Mouse (Mus musculus): ENCODE data around the gene Zbtb16. TPM values are rescaled to one million over a fixed set of nuclear protein-coding genes. Genes with fewer than 3 reads are reported as not detected.

Gene Zbtb16
- total and polyA plus RNA-seq, 3 experiments: 0.34 to 3.0 (median 0.90) TPM

DNA sequence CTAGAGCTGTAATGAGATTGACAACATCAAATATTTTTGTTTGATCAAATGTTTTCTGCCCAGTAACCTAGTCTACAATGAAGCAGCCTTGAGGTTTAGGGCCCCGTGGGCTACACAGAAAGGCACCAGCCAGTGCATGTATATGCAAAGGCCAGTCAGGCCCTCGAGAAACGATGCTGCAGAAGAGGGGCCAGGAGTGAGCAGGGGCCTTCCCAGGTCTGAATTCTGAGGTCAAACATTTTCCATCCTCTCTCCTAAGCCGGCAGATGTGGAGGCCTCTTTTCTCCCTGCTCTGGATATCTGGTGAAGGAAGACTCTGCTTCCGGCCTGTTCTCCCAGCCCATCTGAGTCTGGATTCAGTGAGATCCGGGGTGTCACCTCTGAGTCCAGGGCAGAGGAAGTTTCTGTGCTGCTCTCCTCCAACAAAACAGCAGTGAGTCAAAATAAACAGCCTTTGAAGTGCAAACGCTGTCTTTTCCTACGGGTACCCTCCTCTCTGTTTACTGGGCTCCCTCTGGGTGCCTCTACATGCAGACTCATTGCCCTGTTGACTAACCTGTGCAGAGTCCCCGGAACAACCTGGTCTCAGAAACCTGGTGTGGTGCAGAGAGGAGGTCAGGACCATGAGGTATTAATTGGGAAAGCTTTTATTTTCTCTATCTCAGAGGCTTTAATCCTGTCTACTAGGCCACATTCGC, 24.0 kb upstream of the Zbtb16 start:
- no peaks in the 10 kb centered on the region for H3K79me2 ChIP-seq (replicated peaks; ENCODE audit: control insufficient read depth, extremely low read depth, insufficient read depth, poor library complexity, severe bottlenecking)
- H3K9ac ChIP-seq (ENCODE audit: insufficient read depth, low read depth): 0 out of 2 replicates have a peak overlapping the region, but pooled peaks have one; percentile 17
- H3K27me3 ChIP-seq (replicated peaks): peaks cover 27% of the 10 kb centered on the region
- peak; percentile 17 for DNase-seq (ENCODE audit: extremely low read depth)
- H3K4me1 ChIP-seq (ENCODE audit: control insufficient read depth in 1 of 2, insufficient read depth in 2 of 2): peaks cover 12 to 42% of the 10 kb centered on the region in 2 experiments
- H3K9me3 ChIP-seq (replicated peaks; ENCODE audit: low read length): no peaks in the 10 kb centered on the region
- H3K4me3 ChIP-seq (replicated peaks in 1 of 3; ENCODE audit: low read depth in 2 of 3, low read length in 2 of 3, poor library complexity in 1 of 3): no peak overlapping the region
- peak overlapping the region; percentile 47 for H3K27ac ChIP-seq (ENCODE audit: insufficient read depth, low read depth)
- in situ Hi-C loops (cut with MboI; ENCODE audit: low pct_ligation_motif_present, low pct_unique_long_range_greater_than_20kb, low sequenced_read_pairs): loop anchor here (5.0 kb wide), 1 partner anchor 213 kb away; no protein-coding TSS in a partner anchor
- dilution Hi-C loops (cut with MboI; ENCODE audit: extremely low pct_ligation_motif_present, extremely low pct_unique_long_range_greater_than_20kb, low sequenced_read_pairs): no loop called here
- H3K4me2 ChIP-seq (ENCODE audit: insufficient read depth, low read depth, poor library complexity, severe bottlenecking): peak overlapping the region; percentile 31
- TF ChIP-seq TCF12 (IDR thresholded peaks at IDR 0.05; ENCODE audit: low read depth, low read length) (peak; percentile 62; the same call in 1 of the 2 replicates), MEF2A (IDR thresholded peaks at IDR 0.05; ENCODE audit: borderline replicate concordance, low read depth, low read length) (0 out of 2 replicates have a peak, but pooled peaks have one; percentile 9), EP300 (IDR thresholded peaks at IDR 0.05; ENCODE audit: low read length) (peak; percentile 40; the same call in 1 of the 2 replicates), MAZ (IDR thresholded peaks at IDR 0.05; ENCODE audit: low read depth, low read length) (0 out of 2 replicates have a peak, but pooled peaks have one; percentile 30), MAX (IDR thresholded peaks at IDR 0.05; ENCODE audit: low read length) (0 out of 2 replicates have a peak, but pooled peaks have one; percentile 8), IRF4 (IDR thresholded peaks at IDR 0.05; ENCODE audit: low read depth, low read length) (peak; percentile 66; the same call in 1 of the 2 replicates), JUN (IDR thresholded peaks at IDR 0.05; ENCODE audit: insufficient read depth, low read depth, low read length) (no peak), NELFE (IDR thresholded peaks at IDR 0.05; ENCODE audit: low read depth, low read length) (peak; percentile 31; the same call in 1 of the 2 replicates), CTCF (conservative IDR thresholded peaks at IDR 0.05 in 1 of 2, IDR thresholded peaks at IDR 0.05 in 1 of 2; ENCODE audit: low read depth in 2 of 2, low read length in 2 of 2) (no peak)
- H3K36me3 ChIP-seq (replicated peaks in 1 of 2; ENCODE audit: control insufficient read depth in 1 of 2, insufficient read depth in 1 of 2, low read length in 1 of 2): no peaks in the 10 kb centered on the region

DNA sequence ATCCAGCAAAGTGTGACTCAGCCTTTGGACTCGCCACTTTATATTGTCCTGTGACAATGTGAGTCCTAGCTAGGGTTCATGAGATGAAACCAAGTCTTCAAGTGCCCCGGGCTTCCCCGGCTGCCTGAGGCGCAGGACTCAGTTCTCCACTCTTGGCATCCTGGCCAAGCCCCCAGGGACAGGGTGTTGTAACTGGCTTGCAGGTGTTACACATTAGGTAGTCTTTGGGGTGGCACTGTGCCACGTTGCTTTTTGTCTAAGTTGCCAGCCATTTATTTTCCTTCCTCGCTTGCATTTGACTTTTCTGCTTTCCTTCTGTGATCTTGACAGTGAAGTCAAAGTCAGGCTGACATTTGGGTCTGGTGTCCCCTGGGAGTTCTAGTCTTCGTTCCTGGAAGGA, 21.9 kb upstream of the Zbtb16 start:
- Histone ChIP-seq H3K79me2 (replicated peaks; ENCODE audit: control insufficient read depth, extremely low read depth, insufficient read depth, poor library complexity, severe bottlenecking) (no peaks in the 10 kb centered on the region), H3K9me3 (replicated peaks; ENCODE audit: low read length) (no peaks in the 10 kb centered on the region), H3K4me2 (ENCODE audit: insufficient read depth, low read depth, poor library complexity, severe bottlenecking) (no peak overlapping the region), H3K27me3 (replicated peaks) (peaks cover 14% of the 10 kb centered on the region), H3K27ac (ENCODE audit: insufficient read depth, low read depth) (no peak overlapping the region), H3K4me1 (ENCODE audit: control insufficient read depth in 1 of 2, insufficient read depth in 2 of 2) (peaks cover 21 to 53% of the 10 kb centered on the region in 2 experiments), H3K36me3 (replicated peaks in 1 of 2; ENCODE audit: control insufficient read depth in 1 of 2, insufficient read depth in 1 of 2, low read length in 1 of 2) (no peaks in the 10 kb centered on the region), H3K4me3 (replicated peaks in 1 of 3; ENCODE audit: low read depth in 2 of 3, low read length in 2 of 3, poor library complexity in 1 of 3) (no peak overlapping the region), H3K9ac (ENCODE audit: insufficient read depth, low read depth) (no peak overlapping the region)
- TF ChIP-seq EP300 (IDR thresholded peaks at IDR 0.05; ENCODE audit: low read length): peak; percentile 19; the same call in 1 of the 2 replicates
- TF ChIP-seq TCF12 (IDR thresholded peaks at IDR 0.05; ENCODE audit: low read depth, low read length): peak; percentile 42; the same call in 1 of the 2 replicates
- TF ChIP-seq ETS1 (conservative IDR thresholded peaks at IDR 0.05; ENCODE audit: low read depth, low read length): no peak
- dilution Hi-C loops (cut with MboI; ENCODE audit: extremely low pct_ligation_motif_present, extremely low pct_unique_long_range_greater_than_20kb, low sequenced_read_pairs): no loop called here
- in situ Hi-C loops (cut with MboI; ENCODE audit: low pct_ligation_motif_present, low pct_unique_long_range_greater_than_20kb, low sequenced_read_pairs): no loop called here
- DNase-seq (ENCODE audit: extremely low read depth): peak; percentile 24

GRCm38 (mm10) chr9:48856240-48856639, 20.2 kb upstream of the Zbtb16 start:
- in situ Hi-C loops (cut with MboI; ENCODE audit: low pct_ligation_motif_present, low pct_unique_long_range_greater_than_20kb, low sequenced_read_pairs): no loop called here
- H3K79me2 ChIP-seq (replicated peaks; ENCODE audit: control insufficient read depth, extremely low read depth, insufficient read depth, poor library complexity, severe bottlenecking): no peaks in the 10 kb centered on the region
- H3K27me3 ChIP-seq (replicated peaks): peaks cover under 1% of the 10 kb centered on the region
- no peaks in the 10 kb centered on the region for H3K36me3 ChIP-seq (replicated peaks in 1 of 2; ENCODE audit: control insufficient read depth in 1 of 2, insufficient read depth in 1 of 2, low read length in 1 of 2)
- dilution Hi-C loops (cut with MboI; ENCODE audit: extremely low pct_ligation_motif_present, extremely low pct_unique_long_range_greater_than_20kb, low sequenced_read_pairs): no loop called here
- H3K4me2 ChIP-seq (ENCODE audit: insufficient read depth, low read depth, poor library complexity, severe bottlenecking): no peak overlapping the region
- no peaks in the 10 kb centered on the region for H3K9me3 ChIP-seq (replicated peaks; ENCODE audit: low read length)
- peak; percentile 46 for DNase-seq (ENCODE audit: extremely low read depth)
- no peak overlapping the region for H3K4me3 ChIP-seq (replicated peaks in 1 of 3; ENCODE audit: low read depth in 2 of 3, low read length in 2 of 3, poor library complexity in 1 of 3)
- no peak overlapping the region for H3K27ac ChIP-seq (ENCODE audit: insufficient read depth, low read depth)
- H3K9ac ChIP-seq (ENCODE audit: insufficient read depth, low read depth): no peak overlapping the region
- peaks cover 21 to 50% of the 10 kb centered on the region in 2 experiments for H3K4me1 ChIP-seq (ENCODE audit: control insufficient read depth in 1 of 2, insufficient read depth in 2 of 2)
- TF ChIP-seq MAX (IDR thresholded peaks at IDR 0.05; ENCODE audit: low read length) (peak; percentile 63), EP300 (IDR thresholded peaks at IDR 0.05; ENCODE audit: low read length) (no peak), BHLHE40 (IDR thresholded peaks at IDR 0.05; ENCODE audit: low read depth, low read length) (no peak), ELF1 (IDR thresholded peaks at IDR 0.05; ENCODE audit: low read depth, low read length) (no peak), NRF1 (IDR thresholded peaks at IDR 0.05; ENCODE audit: low read depth, low read length) (no peak), HCFC1 (IDR thresholded peaks at IDR 0.05; ENCODE audit: low read depth, low read length) (no peak), TBP (conservative IDR thresholded peaks at IDR 0.05; ENCODE audit: low read depth, low read length) (no peak), RCOR1 (conservative IDR thresholded peaks at IDR 0.05; ENCODE audit: low read depth, low read length) (no peak), IRF4 (IDR thresholded peaks at IDR 0.05; ENCODE audit: low read depth, low read length) (no peak), MAZ (IDR thresholded peaks at IDR 0.05; ENCODE audit: low read depth, low read length) (no peak), TCF12 (IDR thresholded peaks at IDR 0.05; ENCODE audit: low read depth, low read length) (no peak), CHD1 (IDR thresholded peaks at IDR 0.05; ENCODE audit: low read depth, low read length) (no peak), POLR2AphosphoS2 (IDR thresholded peaks at IDR 0.05; ENCODE audit: low read depth, low read length) (no peak), PAX5 (IDR thresholded peaks at IDR 0.05; ENCODE audit: low read length) (no peak), USF1 (IDR thresholded peaks at IDR 0.05; ENCODE audit: low read depth, low read length) (no peak), NELFE (IDR thresholded peaks at IDR 0.05; ENCODE audit: low read depth, low read length) (no peak), POLR2A (IDR thresholded peaks at IDR 0.05; ENCODE audit: low read depth, low read length) (no peak), ZNF384 (IDR thresholded peaks at IDR 0.05; ENCODE audit: low read depth, low read length) (no peak), USF2 (conservative IDR thresholded peaks at IDR 0.05; ENCODE audit: low read depth, low read length) (no peak)
